Mouse (Mus musculus): ENCODE measurements around the gene Grin3a. TPM values are rescaled to one million over a fixed set of nuclear protein-coding genes. Genes with fewer than 3 reads are reported as not detected.
"Not testable (repeated sequence)": the region's sequence is repeated elsewhere in the genome, so short reads cannot be mapped to it uniquely, and the experiment has no call there.

Gene Grin3a
- total and polyA plus RNA-seq, 2 experiments from 2014 or later = 40.4 to 131 TPM

- DNase-seq (ENCODE audit: low spot score) = no peak
- H3K36me3 ChIP-seq (ENCODE audit: insufficient read depth, low read length) = no peaks in the 10 kb centered on the region
- 84% methylated on average over 4 of the region's 4 CpGs for WGBS
- no peak overlapping the region for H3K4me2 ChIP-seq (ENCODE audit: low read depth, low read length, poor library complexity, severe bottlenecking)
- TF ChIP-seq CTCF (IDR thresholded peaks at IDR 0.05) = no peak
- no peaks in the 10 kb centered on the region for H3K4me1 ChIP-seq (ENCODE audit: insufficient read depth, low read length)
- no peaks in the 10 kb centered on the region for H3K27me3 ChIP-seq (ENCODE audit: insufficient read depth, low read length)
- ATAC-seq (ENCODE audit: low FRiP score) = no peak
- no peaks in the 10 kb centered on the region for H3K9me3 ChIP-seq (ENCODE audit: low read length)
- no peak overlapping the region for H3K4me3 ChIP-seq (ENCODE audit: low read depth, low read length)
- H3K9ac ChIP-seq (replicated peaks; ENCODE audit: low read length, poor library complexity, severe bottlenecking) = no peak overlapping the region
- H3K27ac ChIP-seq (ENCODE audit: low read depth, low read length) = no peak overlapping the region
Measured at GRCm38 (mm10) chr4:49623916-49624315, 221.6 kb downstream of the Grin3a start.

GRCm38 (mm10) chr4:49622272-49622671 lies 223.3 kb downstream of the Grin3a start:
- Histone ChIP-seq H3K27me3 (ENCODE audit: insufficient read depth, low read length) (no peaks in the 10 kb centered on the region), H3K4me3 (ENCODE audit: low read depth, low read length) (no peak overlapping the region), H3K9ac (replicated peaks; ENCODE audit: low read length, poor library complexity, severe bottlenecking) (no peak overlapping the region), H3K4me2 (ENCODE audit: low read depth, low read length, poor library complexity, severe bottlenecking) (no peak overlapping the region), H3K4me1 (ENCODE audit: insufficient read depth, low read length) (no peaks in the 10 kb centered on the region), H3K9me3 (ENCODE audit: low read length) (no peaks in the 10 kb centered on the region), H3K27ac (ENCODE audit: low read depth, low read length) (no peak overlapping the region), H3K36me3 (ENCODE audit: insufficient read depth, low read length) (no peaks in the 10 kb centered on the region)
- TF ChIP-seq CTCF (IDR thresholded peaks at IDR 0.05) = no peak
- DNase-seq (ENCODE audit: low spot score) (no peak), ATAC-seq (ENCODE audit: low FRiP score) (no peak)
- 86% methylated on average over 2 of the region's 2 CpGs for WGBS

- H3K4me1 ChIP-seq (ENCODE audit: insufficient read depth, low read length) = not testable (repeated sequence)
- 92% methylated on average over 7 of the region's 7 CpGs for WGBS
Measured at GRCm38 (mm10) chr4:49619861-49620260, 225.7 kb downstream of the Grin3a start.

GRCm38 (mm10) chr4:49616924-49617323 lies 228.6 kb downstream of the Grin3a start:
- no peak for DNase-seq (ENCODE audit: low spot score)
- Histone ChIP-seq H3K4me1 (ENCODE audit: insufficient read depth, low read length) (no peaks in the 10 kb centered on the region), H3K9me3 (ENCODE audit: low read length) (no peaks in the 10 kb centered on the region), H3K36me3 (ENCODE audit: insufficient read depth, low read length) (no peaks in the 10 kb centered on the region), H3K27ac (ENCODE audit: low read depth, low read length) (no peak overlapping the region), H3K9ac (replicated peaks; ENCODE audit: low read length, poor library complexity, severe bottlenecking) (no peak overlapping the region), H3K27me3 (ENCODE audit: insufficient read depth, low read length) (no peaks in the 10 kb centered on the region), H3K4me2 (ENCODE audit: low read depth, low read length, poor library complexity, severe bottlenecking) (no peak overlapping the region), H3K4me3 (ENCODE audit: low read depth, low read length) (no peak overlapping the region)
- ATAC-seq (ENCODE audit: low FRiP score) = no peak
- TF ChIP-seq CTCF (IDR thresholded peaks at IDR 0.05) = no peak
- 94% methylated on average over 10 of the region's 10 CpGs for WGBS

More at GRCm38 (mm10) chr4:49619861-49620260, 225.7 kb downstream of the Grin3a start:
- not testable (repeated sequence) for H3K9ac ChIP-seq (replicated peaks; ENCODE audit: low read length, poor library complexity, severe bottlenecking); H3K4me3 ChIP-seq (ENCODE audit: low read depth, low read length); H3K4me2 ChIP-seq (ENCODE audit: low read depth, low read length, poor library complexity, severe bottlenecking); ATAC-seq (ENCODE audit: low FRiP score); DNase-seq (ENCODE audit: low spot score); H3K27ac ChIP-seq (ENCODE audit: low read depth, low read length); H3K9me3 ChIP-seq (ENCODE audit: low read length); H3K27me3 ChIP-seq (ENCODE audit: insufficient read depth, low read length); H3K36me3 ChIP-seq (ENCODE audit: insufficient read depth, low read length)

Other genes with a start within 250 kb of the Grin3a start
- gene Tmem246, start 247.9 kb downstream of the Grin3a start, total RNA-seq (2014; rRNA removed) = 182 and 193 TPM in 2 replicates
- gene Tmem246, start 247.9 kb downstream of the Grin3a start, polyA plus RNA-seq (2015; fragmentation: Nextera tagmentation; extraction: Ambion mirVana) = 164 and 180 TPM in 2 replicates
- gene Rnf20, start 213.7 kb downstream of the Grin3a start, total RNA-seq (2014; rRNA removed) = 48.3 and 76.7 TPM in 2 replicates
- 41.0 and 46.2 TPM in 2 replicates for gene Rnf20, start 213.7 kb downstream of the Grin3a start, polyA plus RNA-seq (2015; fragmentation: Nextera tagmentation; extraction: Ambion mirVana)
- 0.93 and 1.2 TPM in 2 replicates for gene Ppp3r2, start 163.7 kb downstream of the Grin3a start, total RNA-seq (2014; rRNA removed)
- 0.33 and 0.52 TPM in 2 replicates for gene Ppp3r2, start 163.7 kb downstream of the Grin3a start, polyA plus RNA-seq (2015; fragmentation: Nextera tagmentation; extraction: Ambion mirVana)

Data from midbrain, postnatal 0 days (tissue).